Mouse (Mus musculus) heart, postnatal 10 days (tissue): ENCODE results near the gene Aip. TPM values are rescaled to one million over a fixed set of nuclear protein-coding genes. Genes with fewer than 3 reads are reported as not detected.
"Not testable (repeated sequence)": the region's sequence is repeated elsewhere in the genome, so short reads cannot be mapped to it uniquely, and the experiment has no call there.

Experiments used
- DNase-seq, 2 experiments: peaks; one replicate each; pipeline ENCODE4 v3.0.0; 2021
- intact Hi-C: fragments of 180-260 bp; cut with DNase I; formaldehyde crosslinking; loops from one replicate; pipeline ENCODE4 v1.15.1; 2025
- total RNA-seq, 2 experiments: library from RNA; stranded (reverse); gene quantifications; 2 replicates each; pipeline ENCODE4 v1.2.3; 2021

Gene Aip
- total RNA-seq, 2 experiments from 2014 or later, result 47.7 to 62.6 TPM

- no peak for DNase-seq
- intact Hi-C loops, result no loop called here
These were observed 54.9 kb downstream of the Aip start for GRCm38 (mm10) chr19:4070756-4071155.

- intact Hi-C loops, result no loop called here
- no peak for DNase-seq
These were observed 55.3 kb downstream of the Aip start for GRCm38 (mm10) chr19:4070311-4070710.

- no peak for DNase-seq
- intact Hi-C loops, result no loop called here
These were observed 56.8 kb downstream of the Aip start for GRCm38 (mm10) chr19:4068717-4069410.

GRCm38 (mm10) chr19:4068242-4068641, 57.4 kb downstream of the Aip start:
- intact Hi-C loops, DNase-seq: not testable (repeated sequence)

- intact Hi-C loops, result no loop called here
- DNase-seq, result no peak
These were observed 58.8 kb downstream of the Aip start for GRCm38 (mm10) chr19:4066877-4067276.

- no peak for DNase-seq
- intact Hi-C loops, result no loop called here
These were observed 59.4 kb downstream of the Aip start for GRCm38 (mm10) chr19:4066280-4066679.

GRCm38 (mm10) chr19:4064501-4064900, 61.2 kb downstream of the Aip start:
- DNase-seq, result peak in 1 of 2 experiments; percentile 18
- intact Hi-C loops, result not testable (repeated sequence)

Other genes with a start within 250 kb of the Aip start
- gene Tcirg1, start 218.7 kb downstream of the Aip start, total RNA-seq, result 10 to 100 TPM; 15.7 to 16.2 TPM
- 100 to 1,000 TPM; 358 to 371 TPM for gene Ndufs8, start 213.1 kb downstream of the Aip start, total RNA-seq
- 1 to 10 TPM; 2.6 to 2.7 TPM for gene Aldh3b1, start 196.1 kb downstream of the Aip start, total RNA-seq
- gene Unc93b1, start 190.7 kb downstream of the Aip start, total RNA-seq, result 10 to 100 TPM; 19.7 to 24.5 TPM
- gene Aldh3b3, start 167.2 kb downstream of the Aip start, total RNA-seq, result under 1 TPM; 0.10 to 0.24 TPM
- gene Aldh3b2, start 153.5 kb downstream of the Aip start, total RNA-seq, result under 1 TPM; 0.32 to 0.72 TPM
- 10 to 100 TPM; 12.8 to 13.4 TPM for gene Acy3, start 139.3 kb downstream of the Aip start, total RNA-seq
- not detected for gene Tbx10, start 133.1 kb downstream of the Aip start, total RNA-seq
- 10 to 100 TPM; 61.2 to 71.2 TPM for gene Nudt8, start 125.3 kb downstream of the Aip start, total RNA-seq
- gene Gm49405, start 125.2 kb downstream of the Aip start, total RNA-seq, result 1 to 10 TPM; 1.4 to 1.6 TPM
- gene Doc2g, start 122.5 kb downstream of the Aip start, total RNA-seq, result 100 to 1,000 TPM; 102 to 103 TPM
- 100 to 1,000 TPM; 960 to 987 TPM for gene Ndufv1, start 113.1 kb downstream of the Aip start, total RNA-seq
- gene Gstp1, start 87.9 kb downstream of the Aip start, total RNA-seq, result 100 to 1,000 TPM; 270 to 278 TPM
- 10 to 100 TPM; 87.3 to 90.7 TPM for gene Gstp2, start 79.8 kb downstream of the Aip start, total RNA-seq
- not detected for gene Gstp3, start 66.3 kb downstream of the Aip start, total RNA-seq
- not detected for gene Cabp2, start 44.3 kb downstream of the Aip start, total RNA-seq
- gene Cdk2ap2, start 28.7 kb downstream of the Aip start, total RNA-seq, result 10 to 100 TPM; 21.9 to 26.3 TPM
- 10 to 100 TPM; 30.8 to 32.8 TPM for gene Pitpnm1, start 25.9 kb downstream of the Aip start, total RNA-seq
- not detected for gene Gpr152, start 13.9 kb upstream of the Aip start, total RNA-seq
- not detected for gene Cabp4, start 18.2 kb upstream of the Aip start, total RNA-seq
- gene Coro1b, start 22.8 kb upstream of the Aip start, total RNA-seq, result 10 to 100 TPM; 87.2 to 90.7 TPM
- 1 to 10 TPM; 1.6 to 2.2 TPM for gene Ptprcap, start 27.7 kb upstream of the Aip start, total RNA-seq
- 10 to 100 TPM; 22.4 to 24.3 TPM for gene Rps6kb2, start 37.5 kb upstream of the Aip start, total RNA-seq
- 10 to 100 TPM; 40.2 to 53.6 TPM for gene Carns1, start 49.6 kb upstream of the Aip start, total RNA-seq
- gene Tbc1d10c, start 65.4 kb upstream of the Aip start, total RNA-seq, result 1 to 10 TPM; 2.6 to 2.9 TPM
- 100 to 1,000 TPM; 420 to 454 TPM for gene Ppp1ca, start 66.2 kb upstream of the Aip start, total RNA-seq
- 1 to 10 TPM; 6.0 to 8.6 TPM for gene Rad9a, start 75.8 kb upstream of the Aip start, total RNA-seq
- gene Clcf1, start 88.4 kb upstream of the Aip start, total RNA-seq, result 1 to 10 TPM; 1.6 to 2.5 TPM
- not detected for gene AC109138.7, start 88.5 kb upstream of the Aip start, total RNA-seq
- gene Pold4, start 106.0 kb upstream of the Aip start, total RNA-seq, result 10 to 100 TPM; 10.7 to 13.5 TPM
- 10 to 100 TPM in 1 of 2 experiments, 1 to 10 TPM in 1; 10.0 to 12.0 TPM for gene Ssh3, start 143.3 kb upstream of the Aip start, total RNA-seq
- gene Ankrd13d, start 157.3 kb upstream of the Aip start, total RNA-seq, result 1 to 10 TPM in 1 of 2 experiments, under 1 TPM in 1; 0.98 to 1.5 TPM
- 10 to 100 TPM; 51.4 to 57.2 TPM for gene Grk2, start 180.4 kb upstream of the Aip start, total RNA-seq